Mouse (Mus musculus) brain, embryonic 14.5 days (tissue): Measurements from ENCODE around the gene Actn1.

Source experiments
- CTCF ChIP-seq: fragments of 200-500 bp; IDR thresholded peaks from 2 replicates; pipeline ENCODE4 v1.5.1; 2012; ENCODE audit warnings: inconsistent platforms, mild to moderate bottlenecking, moderate library complexity, borderline replicate concordance; ENCODE audit not compliant: insufficient read depth, insufficient read length; ENCODE audit errors: extremely low read depth
- POLR2A ChIP-seq: fragments of 200-500 bp; IDR thresholded peaks from 2 replicates; pipeline ENCODE4 v1.6.1; 2012; ENCODE audit warnings: mild to moderate bottlenecking, inconsistent platforms, borderline replicate concordance; ENCODE audit not compliant: poor library complexity, insufficient read depth, insufficient read length, severe bottlenecking; ENCODE audit errors: extremely low read depth

DNA sequence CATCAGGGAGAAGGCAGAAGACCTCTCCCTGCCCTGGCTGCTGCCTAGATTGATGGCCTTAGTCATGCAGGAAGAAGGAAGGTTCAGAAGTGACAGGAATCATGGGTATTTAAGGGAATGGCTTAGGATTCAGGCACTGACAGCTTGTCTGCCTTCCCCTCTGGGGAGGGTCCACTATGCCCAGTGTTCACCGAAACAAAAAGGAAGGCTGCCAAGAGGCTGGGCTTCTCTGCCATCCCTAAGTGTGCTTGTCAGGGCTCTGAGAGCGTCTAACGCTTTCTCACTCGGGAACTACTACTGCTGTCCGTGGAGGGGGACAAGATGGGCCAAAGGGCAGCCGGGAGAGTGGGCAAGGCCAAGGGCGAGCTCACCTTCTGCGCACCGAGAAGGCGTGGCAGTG lies 69.3 kb downstream of the Actn1 start:
- no peak for TF ChIP-seq CTCF
- TF ChIP-seq POLR2A: no peak
